Mouse (Mus musculus) layer of hippocampus, adult 9-10 months (tissue): ENCODE data around the gene Gng8.

Experiments
- DNase-seq: peaks from one replicate; pipeline ENCODE4 v3.0.0; 2022; ENCODE audit warnings: low spot score

Gng8 gene

DNA sequence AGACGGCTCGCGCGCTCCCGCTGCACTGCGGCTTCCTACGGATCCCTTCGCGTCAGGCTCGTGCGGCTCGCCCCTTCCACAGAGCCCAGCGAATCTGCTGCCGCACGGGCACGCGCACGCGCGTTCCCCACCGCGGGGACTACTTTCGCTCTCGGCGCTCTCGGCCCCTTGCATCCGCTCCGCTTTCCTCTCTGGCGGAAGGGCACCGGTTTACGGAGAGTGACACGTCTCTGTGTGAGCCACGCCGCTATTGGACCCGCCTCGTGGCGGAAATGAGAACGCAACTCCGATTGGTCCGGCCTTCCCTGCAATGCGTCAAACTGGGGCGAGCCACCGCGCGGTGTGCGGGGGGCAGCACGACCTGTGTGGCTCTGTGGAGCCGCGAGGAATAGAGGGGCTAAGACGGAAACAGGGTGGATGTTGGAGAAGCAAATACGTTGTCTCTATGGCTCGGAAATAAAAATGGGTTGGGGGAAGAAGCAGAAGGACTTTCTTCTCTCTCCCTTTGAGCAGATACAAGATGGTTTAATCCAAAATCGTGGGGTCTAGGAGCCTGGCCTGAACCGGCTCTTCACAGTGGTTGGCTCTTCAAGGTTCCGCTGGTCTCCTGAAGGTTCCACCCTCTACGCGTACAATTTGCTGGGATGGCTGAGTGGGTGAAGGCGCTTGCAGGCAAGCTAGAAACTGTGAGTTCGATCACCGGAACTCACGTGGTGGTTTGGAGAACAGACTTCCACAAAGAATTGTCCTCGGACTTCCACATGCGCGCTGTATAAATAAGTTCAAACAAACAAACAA lies 32.6 kb downstream of the Gng8 start, which contains the start of gene Calm3:
Calm3 (minus strand) TSS at position 78 of the 798 bp plus-strand sequence.
- DNase-seq = peak; percentile 100

DNA sequence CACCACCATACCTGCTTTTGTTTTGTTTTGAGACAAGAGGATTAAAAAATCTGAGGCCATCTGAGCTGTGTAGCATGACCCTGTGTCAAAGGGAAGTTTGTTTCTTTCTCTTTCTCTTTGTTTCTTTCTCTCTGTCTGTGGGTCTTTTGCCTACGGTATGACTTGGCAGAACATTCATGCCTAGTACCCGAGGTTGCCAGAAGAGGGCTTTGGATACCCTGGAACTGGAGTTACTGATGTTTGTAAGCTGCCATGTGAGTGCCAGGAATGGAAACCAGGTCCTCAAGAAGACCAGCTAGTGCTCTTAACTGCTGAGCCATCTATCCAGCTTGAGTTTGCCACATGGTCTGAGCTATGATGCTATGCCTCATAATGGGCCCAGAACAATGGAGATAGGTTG lies 36.8 kb downstream of the Gng8 start:
- DNase-seq = no peak

- DNase-seq = peak; percentile 84
Observed at GRCm38 (mm10) chr7:16930850-16931249, 39.3 kb downstream of the Gng8 start.

- peak; percentile 88 for DNase-seq
Observed at GRCm38 (mm10) chr7:16931968-16932627, 40.5 kb downstream of the Gng8 start.

GRCm38 (mm10) chr7:16932704-16933577 lies 41.4 kb downstream of the Gng8 start:
- no peak for DNase-seq

DNA sequence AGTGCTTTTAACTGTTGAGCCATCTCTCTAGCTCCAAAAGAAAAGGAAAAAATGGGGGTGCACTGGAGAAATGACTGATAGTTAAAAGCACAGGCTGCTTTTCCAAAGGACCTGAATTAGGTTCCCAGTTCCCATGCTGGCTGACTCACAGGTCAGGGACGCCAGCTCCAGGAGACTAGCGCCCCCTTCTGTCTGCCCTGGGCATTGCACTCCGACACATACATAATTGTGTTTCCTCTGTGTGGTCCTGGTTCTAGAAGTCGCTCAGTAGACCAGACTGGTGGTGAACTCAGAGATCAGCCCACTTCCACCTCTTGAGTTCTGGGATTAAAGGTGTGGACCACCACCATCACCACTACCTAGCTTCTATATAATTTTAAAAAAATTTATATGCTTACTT lies 45.7 kb downstream of the Gng8 start:
- DNase-seq = no peak

DNA sequence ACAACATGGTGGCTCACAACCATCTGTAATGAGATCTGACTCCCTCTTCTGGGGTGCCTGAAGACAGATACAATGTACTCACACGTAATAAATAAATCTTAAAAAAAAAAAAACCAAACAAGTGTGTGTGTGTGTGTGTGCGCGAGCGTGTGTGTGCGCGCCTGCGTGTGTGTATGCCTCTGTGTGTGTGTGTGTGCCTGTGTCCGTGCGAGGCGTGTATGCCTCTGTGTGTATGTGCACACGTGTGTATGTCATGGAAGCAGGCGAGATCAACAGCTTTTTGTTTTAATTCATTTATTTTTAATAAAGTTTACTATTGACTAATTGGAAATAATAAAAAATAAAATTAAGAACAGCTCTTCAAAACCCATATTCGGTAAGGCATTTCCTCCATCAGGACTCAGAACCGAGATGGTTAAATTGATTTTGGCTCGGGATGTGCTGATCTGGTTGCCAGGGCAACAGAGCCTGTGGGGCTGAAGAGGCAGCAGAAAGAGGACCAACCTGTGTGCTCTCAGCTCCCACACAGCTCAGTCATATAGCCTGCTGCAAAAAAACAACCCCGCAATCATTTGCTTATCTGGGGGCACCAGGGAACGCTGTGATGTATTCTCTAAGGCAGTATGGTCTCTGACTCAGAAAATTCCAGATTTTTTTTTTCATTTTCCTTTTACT lies 46.7 kb downstream of the Gng8 start:
- DNase-seq = no peak

DNA sequence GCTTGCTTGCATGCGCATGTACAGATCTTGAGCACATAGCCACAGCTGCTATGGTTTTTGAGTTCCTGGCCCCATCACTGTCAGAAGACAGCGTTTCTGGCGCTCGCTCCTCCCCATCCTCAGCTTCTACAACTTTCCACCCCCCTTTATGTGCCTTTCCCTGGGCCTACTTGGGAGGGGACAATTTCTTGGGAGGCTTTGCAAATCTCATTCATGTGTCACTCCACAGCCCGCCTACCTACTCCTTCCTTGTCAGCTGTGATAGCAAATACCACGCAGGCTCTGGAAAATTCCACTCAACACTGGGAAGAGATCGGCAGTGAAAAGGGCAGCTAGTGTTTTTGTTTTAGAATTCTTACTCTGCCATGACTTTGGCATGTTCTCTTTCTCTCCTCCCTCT lies 48.7 kb downstream of the Gng8 start:
- no peak for DNase-seq

- no peak for DNase-seq
Observed at GRCm38 (mm10) chr7:16942861-16943260, 51.3 kb downstream of the Gng8 start.

GRCm38 (mm10) chr7:16944061-16944807 lies 52.6 kb downstream of the Gng8 start, which contains the start of gene Pnmal2:
Gene Pnmal2 (plus strand): TSS chr7:16944682.
- no peak for DNase-seq

- DNase-seq = no peak
Observed at GRCm38 (mm10) chr7:16944808-16945315, 53.3 kb downstream of the Gng8 start.
